Mouse (Mus musculus) midbrain, embryonic 16.5 days (tissue): Measurements from ENCODE around the gene Tada2b. TPM values are rescaled to one million over a fixed set of nuclear protein-coding genes. Genes with fewer than 3 reads are reported as not detected.

Experiments used
- ATAC-seq: fragments of 200-750 bp; cut with Nextera tagmentation; 2 replicates; pipeline ENCODE4 v1.8.0; 2017; ENCODE audit warnings: moderate TSS enrichment
- H3K27ac ChIP-seq: fragments of 300-500 bp; sonication (generic); 2 replicates; pipeline ENCODE4 v1.5.1; 2014; ENCODE audit warnings: mild to moderate bottlenecking, low read length, mixed read lengths
- H3K27me3 ChIP-seq: fragments of 300-500 bp; sonication (generic); 2 replicates; pipeline ENCODE4 v1.6.1; 2014; ENCODE audit warnings: low read depth, low read length, mixed read lengths; ENCODE audit not compliant: control insufficient read depth, insufficient read depth
- H3K36me3 ChIP-seq: fragments of 300-500 bp; sonication (generic); 2 replicates; pipeline ENCODE4 v1.6.1; 2014; ENCODE audit warnings: mild to moderate bottlenecking, low read length, moderate library complexity, mixed read lengths; ENCODE audit not compliant: control insufficient read depth, insufficient read depth
- H3K4me1 ChIP-seq: fragments of 300-500 bp; sonication (generic); 2 replicates; pipeline ENCODE4 v1.6.1; 2014; ENCODE audit warnings: mild to moderate bottlenecking, low read length, mixed read lengths; ENCODE audit not compliant: control insufficient read depth, insufficient read depth
- H3K4me2 ChIP-seq: fragments of 300-500 bp; sonication (generic); 2 replicates; pipeline ENCODE4 v1.6.1; 2014; ENCODE audit warnings: mild to moderate bottlenecking, low read length, mixed read lengths
- H3K4me3 ChIP-seq: fragments of 300-500 bp; sonication (generic); 2 replicates; pipeline ENCODE4 v1.5.1; 2014; ENCODE audit warnings: low read depth, mild to moderate bottlenecking, low read length, moderate library complexity, mixed read lengths
- H3K9ac ChIP-seq: fragments of 300-500 bp; sonication (generic); 2 replicates; pipeline ENCODE4 v1.6.1; 2014; ENCODE audit warnings: low read depth, low read length, mixed read lengths
- H3K9me3 ChIP-seq: fragments of 300-500 bp; sonication (generic); replicated peaks from 2 replicates; pipeline ENCODE4 v1.6.1; 2014; ENCODE audit warnings: mild to moderate bottlenecking, low read length, mixed read lengths; ENCODE audit not compliant: control insufficient read depth, poor library complexity, severe bottlenecking
- WGBS: fragments of 180-500 bp; shearing (Covaris S2); extraction: QIAGEN DNeasy Blood & Tissue Kit; methylation state at CpG from one replicate; pipeline ENCODE4 v1.1.7; 2014; 5-methylcytosine and 5-hydroxymethylcytosine counted together
- polyA plus RNA-seq: library from polyadenylated mRNA; unstranded; fragments of >200 nt; fragmentation: Nextera tagmentation; extraction: Ambion mirVana; gene quantifications from 2 replicates; pipeline ENCODE4 v1.2.1, GENCODE M21; 2015

Gene Tada2b
- polyA plus RNA-seq, 1 experiment from 2014 or later: 2.9 TPM

DNA sequence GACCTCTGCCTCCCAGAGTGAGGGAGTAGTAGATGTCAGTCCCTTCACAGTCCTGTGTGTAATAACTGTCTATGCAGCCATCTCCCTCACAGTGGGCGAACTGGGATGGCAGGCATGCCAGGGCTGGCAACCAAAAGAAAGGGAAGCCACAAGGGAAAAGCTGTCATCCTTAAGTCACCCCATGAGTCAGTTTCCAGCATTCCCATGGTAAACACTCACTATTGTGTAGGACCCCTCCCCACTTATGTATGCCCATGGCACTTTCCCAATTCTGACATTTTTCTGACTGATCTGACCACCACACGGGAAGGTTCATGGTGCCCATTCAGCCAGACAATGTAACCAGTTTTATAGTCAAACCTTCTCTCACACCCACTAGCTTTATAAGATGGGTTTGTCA lies 23.4 kb downstream of the Tada2b start:
- Histone ChIP-seq H3K9ac (no peak overlapping the region), H3K4me1 (peaks cover 8% of the 10 kb centered on the region), H3K9me3 (no peaks in the 10 kb centered on the region), H3K27me3 (peaks cover 3% of the 10 kb centered on the region; the same call in 1 of the 2 replicates), H3K27ac (no peak overlapping the region), H3K36me3 (no peaks in the 10 kb centered on the region), H3K4me2 (no peak overlapping the region), H3K4me3 (no peak overlapping the region)
- ATAC-seq: no peak
- 86% methylated on average over 2 of the region's 2 CpGs for WGBS

DNA sequence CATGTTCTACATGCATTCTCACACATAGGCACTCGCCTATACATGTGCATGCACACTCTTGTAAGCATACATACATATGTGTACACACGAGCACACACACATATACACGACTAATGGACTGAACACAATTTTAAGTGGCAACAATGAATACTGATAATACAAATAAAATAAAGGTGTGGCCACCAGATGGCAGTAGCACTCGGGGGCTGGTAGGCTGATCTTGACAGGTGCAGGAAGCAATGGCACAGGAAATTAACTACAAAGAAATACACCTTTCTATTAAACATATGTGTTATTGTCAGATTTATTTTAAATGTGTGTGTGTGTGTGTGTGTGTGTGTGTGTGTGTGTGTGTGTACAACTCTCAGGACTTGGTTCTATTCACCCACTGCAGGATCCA lies 25.2 kb downstream of the Tada2b start:
- no peak for ATAC-seq
- WGBS: 23% methylated on average over 4 of the region's 4 CpGs

DNA sequence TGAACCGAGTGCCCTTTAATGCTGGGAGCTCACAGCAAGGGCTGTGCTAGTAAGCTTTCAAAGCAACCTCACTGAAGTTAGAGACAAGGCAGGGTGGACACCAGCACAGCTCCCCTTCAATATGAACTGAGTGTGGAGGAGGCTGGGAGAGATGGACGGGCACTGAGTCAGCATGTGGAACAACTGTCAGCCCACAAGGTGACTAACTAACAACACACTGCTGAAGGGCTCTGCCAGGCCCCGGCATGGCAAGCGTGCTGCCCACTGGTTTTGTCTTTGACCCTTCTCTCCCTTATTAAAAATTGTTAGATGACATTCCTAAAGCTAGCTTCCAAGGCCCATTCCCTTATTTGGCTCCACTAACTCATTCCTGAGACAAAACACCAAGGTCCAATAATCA lies 26.4 kb downstream of the Tada2b start:
- Histone ChIP-seq H3K9me3 (no peaks in the 10 kb centered on the region), H3K4me3 (no peak overlapping the region), H3K27ac (no peak overlapping the region), H3K27me3 (no peaks in the 10 kb centered on the region), H3K4me2 (no peak overlapping the region), H3K36me3 (no peaks in the 10 kb centered on the region), H3K4me1 (no peaks in the 10 kb centered on the region), H3K9ac (no peak overlapping the region)
- no peak for ATAC-seq
- 87% methylated on average over 4 of the region's 4 CpGs for WGBS

More for the DNA sequence above, 25.2 kb downstream of the Tada2b start:
- Histone ChIP-seq H3K9me3 (no peaks in the 10 kb centered on the region), H3K4me3 (no peak overlapping the region), H3K4me1 (peaks cover 1% of the 10 kb centered on the region), H3K4me2 (no peak overlapping the region), H3K9ac (no peak overlapping the region), H3K36me3 (no peaks in the 10 kb centered on the region), H3K27me3 (peaks cover 3% of the 10 kb centered on the region; the same call in 1 of the 2 replicates), H3K27ac (no peak overlapping the region)

DNA sequence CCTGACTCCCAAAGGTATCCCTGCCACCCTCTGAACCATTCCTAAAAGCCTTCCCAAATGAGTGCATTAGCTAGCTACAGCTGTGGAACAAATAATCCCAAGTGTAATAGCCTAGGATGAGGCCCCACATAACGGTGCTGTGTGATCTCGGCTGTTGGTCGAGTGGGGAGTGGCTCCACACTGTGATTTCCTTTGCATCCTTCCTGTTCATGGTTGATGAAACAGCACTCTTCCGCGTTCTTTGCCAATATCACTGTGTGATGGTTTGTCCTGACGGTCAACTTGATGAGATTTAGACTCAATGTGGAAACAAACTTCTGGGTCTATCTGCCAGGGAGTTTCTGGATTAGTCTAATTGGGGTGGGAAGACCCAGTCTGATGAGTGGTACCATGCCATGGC lies 31.3 kb downstream of the Tada2b start:
- no peak for ATAC-seq
- no peaks in the 10 kb centered on the region for H3K4me1 ChIP-seq
- H3K9ac ChIP-seq: no peak overlapping the region
- WGBS: 83% methylated on average over 6 of the region's 6 CpGs
- no peaks in the 10 kb centered on the region for H3K36me3 ChIP-seq
- H3K27ac ChIP-seq: no peak overlapping the region
- no peak overlapping the region for H3K4me3 ChIP-seq
- no peaks in the 10 kb centered on the region for H3K27me3 ChIP-seq
- no peaks in the 10 kb centered on the region for H3K9me3 ChIP-seq
- H3K4me2 ChIP-seq: no peak overlapping the region

DNA sequence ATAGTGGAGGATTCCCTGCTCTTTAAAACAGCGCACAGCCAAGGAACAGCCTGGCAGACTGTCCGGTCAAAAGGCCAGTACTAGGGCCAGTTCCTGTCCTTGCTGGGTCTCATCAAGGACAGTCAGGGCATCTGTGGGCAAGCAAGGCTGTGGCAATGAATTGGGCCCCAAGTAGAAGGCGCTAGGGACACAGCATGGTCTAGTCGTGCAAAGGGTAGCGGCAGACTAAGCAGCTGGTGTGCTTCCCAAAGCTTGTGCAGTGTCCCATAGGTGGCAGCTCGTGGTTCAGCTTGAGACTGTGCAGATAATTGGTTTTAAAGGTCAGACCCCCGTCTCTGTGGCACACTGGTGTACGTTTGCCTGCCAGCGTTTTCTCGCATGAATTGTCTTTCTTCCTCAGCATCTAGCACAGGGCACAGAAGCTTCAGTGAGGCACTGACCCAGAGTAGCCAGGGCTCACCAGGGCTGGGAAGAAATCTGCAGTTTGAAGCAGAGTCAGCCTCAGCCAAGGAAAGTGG lies 32.2 kb downstream of the Tada2b start:
- no peak overlapping the region for H3K4me3 ChIP-seq
- H3K27me3 ChIP-seq: no peaks in the 10 kb centered on the region
- no peaks in the 10 kb centered on the region for H3K36me3 ChIP-seq
- ATAC-seq: no peak
- no peak overlapping the region for H3K4me2 ChIP-seq
- 58% methylated on average over 10 of the region's 10 CpGs for WGBS
- H3K9me3 ChIP-seq: no peaks in the 10 kb centered on the region
- H3K27ac ChIP-seq: no peak overlapping the region
- no peak overlapping the region for H3K9ac ChIP-seq
- H3K4me1 ChIP-seq: no peaks in the 10 kb centered on the region

DNA sequence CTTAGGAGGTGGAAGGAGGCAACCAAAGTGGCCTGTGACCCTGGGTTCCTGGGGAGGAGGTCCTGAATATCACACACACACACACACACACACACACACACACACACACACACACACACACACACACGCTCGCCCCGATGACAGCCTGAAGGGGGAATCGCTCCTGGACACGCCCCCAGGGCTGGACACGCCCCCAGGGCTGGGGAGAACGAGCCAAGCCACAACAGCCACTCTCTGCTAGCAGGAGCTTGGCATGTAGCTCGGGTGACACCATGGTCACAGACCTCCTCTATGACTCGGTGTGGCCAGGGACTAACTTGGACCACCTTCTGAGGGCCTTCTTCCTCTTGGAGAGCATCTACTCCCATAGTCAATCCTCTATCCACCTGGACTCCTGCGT lies 33.0 kb downstream of the Tada2b start:
- H3K9ac ChIP-seq: no peak overlapping the region
- ATAC-seq: no peak
- no peak overlapping the region for H3K4me2 ChIP-seq
- no peaks in the 10 kb centered on the region for H3K27me3 ChIP-seq
- no peak overlapping the region for H3K4me3 ChIP-seq
- no peaks in the 10 kb centered on the region for H3K4me1 ChIP-seq
- H3K9me3 ChIP-seq: no peaks in the 10 kb centered on the region
- no peak overlapping the region for H3K27ac ChIP-seq
- no peaks in the 10 kb centered on the region for H3K36me3 ChIP-seq
- 17% methylated on average over 10 of the region's 10 CpGs for WGBS

DNA sequence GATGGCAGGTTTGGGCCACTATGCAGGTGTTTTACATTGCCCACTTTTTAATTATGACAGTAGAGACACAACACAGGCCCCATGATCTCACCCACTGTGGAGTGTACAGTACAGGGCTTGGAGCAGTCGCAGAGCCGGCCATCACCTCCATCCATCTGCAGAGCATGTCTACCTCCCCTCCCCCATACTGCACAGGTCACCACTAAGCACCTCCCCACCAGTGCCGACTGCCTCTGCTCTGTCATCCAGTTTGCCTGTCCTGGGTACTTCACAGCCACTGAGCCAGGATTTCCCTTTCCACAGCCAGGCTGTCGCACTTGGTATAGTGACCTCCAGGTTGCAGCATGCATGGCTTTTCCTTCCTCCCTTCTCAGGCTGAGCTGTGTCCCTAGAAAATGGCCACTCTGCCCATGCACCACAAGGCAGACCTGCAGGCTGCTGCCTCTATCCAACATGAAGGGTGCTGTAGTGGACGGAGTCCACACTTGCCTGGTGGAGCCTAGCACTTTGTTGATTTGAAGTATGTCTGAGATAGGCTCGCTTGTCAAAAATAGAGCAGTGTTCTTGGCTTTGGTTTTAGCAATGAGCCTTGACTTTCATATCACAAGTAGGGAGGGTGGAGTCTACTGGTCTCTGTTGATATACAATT lies 34.3 kb downstream of the Tada2b start:
- Histone ChIP-seq H3K9me3 (no peaks in the 10 kb centered on the region), H3K27ac (no peak overlapping the region), H3K4me2 (no peak overlapping the region), H3K36me3 (no peaks in the 10 kb centered on the region), H3K9ac (no peak overlapping the region), H3K27me3 (no peaks in the 10 kb centered on the region), H3K4me1 (no peaks in the 10 kb centered on the region), H3K4me3 (no peak overlapping the region)
- WGBS: 84% methylated on average over 6 of the region's 6 CpGs
- ATAC-seq: no peak

DNA sequence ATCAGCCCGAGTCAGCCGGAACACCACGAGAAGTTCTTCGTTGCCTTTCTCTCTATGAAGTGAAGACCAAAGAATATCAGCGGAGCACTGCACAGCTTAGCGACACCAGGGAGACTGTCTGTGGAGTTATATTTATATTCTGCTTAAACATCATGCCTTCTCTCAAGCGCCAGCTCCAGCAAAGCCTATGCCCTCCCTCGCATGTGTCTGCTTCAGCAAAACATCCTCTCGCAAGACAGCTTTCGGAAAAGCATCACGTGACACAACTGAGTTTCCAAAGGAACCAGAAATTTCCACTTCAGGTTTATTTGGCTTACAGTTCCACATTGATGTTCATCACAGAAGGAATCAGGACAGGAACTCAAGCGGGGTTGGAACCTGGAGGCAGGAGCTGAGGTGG lies 36.2 kb downstream of the Tada2b start:
- Histone ChIP-seq H3K9me3 (no peaks in the 10 kb centered on the region), H3K4me2 (no peak overlapping the region), H3K4me3 (no peak overlapping the region), H3K36me3 (no peaks in the 10 kb centered on the region), H3K27me3 (no peaks in the 10 kb centered on the region), H3K4me1 (no peaks in the 10 kb centered on the region), H3K9ac (no peak overlapping the region), H3K27ac (no peak overlapping the region)
- ATAC-seq: no peak
- WGBS: 88% methylated on average over 12 of the region's 12 CpGs

DNA sequence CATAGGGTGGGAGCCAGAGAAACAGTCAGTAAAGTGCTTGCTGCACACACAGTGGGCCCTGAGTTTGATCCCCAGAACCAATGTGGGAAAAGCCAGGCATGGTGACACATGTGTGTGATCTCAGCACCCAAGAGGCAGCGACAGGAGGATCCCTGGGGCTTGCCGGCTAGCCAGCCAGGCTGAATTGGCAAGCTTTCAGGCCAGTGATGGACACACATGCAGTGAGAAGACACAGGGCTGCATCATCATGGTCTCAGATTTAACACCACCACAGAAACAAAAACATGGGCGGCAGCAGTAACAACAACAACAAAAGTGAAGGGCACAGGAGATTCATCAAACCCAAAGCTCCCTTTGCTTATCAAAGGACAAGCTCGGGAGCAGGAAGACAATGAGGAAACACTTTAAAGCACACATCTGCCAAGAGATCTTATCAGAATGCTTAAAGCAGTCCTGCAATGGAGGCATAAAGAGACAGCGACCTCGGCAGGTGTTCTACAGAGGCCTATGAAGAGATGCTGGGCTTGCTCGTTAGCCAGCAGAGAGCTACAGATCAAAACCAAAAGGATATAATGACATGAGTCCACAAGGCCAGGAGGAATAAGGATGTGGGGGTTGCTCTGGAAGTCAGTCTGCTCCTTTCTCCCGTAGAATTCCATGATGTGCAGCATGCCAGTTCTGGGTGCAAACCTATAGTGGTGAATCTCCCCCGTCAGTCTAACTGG lies 37.8 kb downstream of the Tada2b start:
- no peak overlapping the region for H3K4me3 ChIP-seq
- WGBS: 40% methylated on average over 9 of the region's 9 CpGs
- no peak overlapping the region for H3K4me2 ChIP-seq
- H3K9me3 ChIP-seq: no peaks in the 10 kb centered on the region
- ATAC-seq: 0 out of 2 replicates have a peak, but pooled peaks have one; percentile 29
- no peaks in the 10 kb centered on the region for H3K27me3 ChIP-seq
- H3K27ac ChIP-seq: no peak overlapping the region
- H3K9ac ChIP-seq: no peak overlapping the region
- no peaks in the 10 kb centered on the region for H3K4me1 ChIP-seq
- H3K36me3 ChIP-seq: no peaks in the 10 kb centered on the region
